Mouse (Mus musculus) lung, postnatal 0 days (tissue): ENCODE data around the gene Pmm1.

Source experiments
- CTCF ChIP-seq: IDR thresholded peaks from 2 replicates; pipeline ENCODE4 v1.5.1; 2016; ENCODE audit warnings: antibody characterized with exemption, mild to moderate bottlenecking
- EP300 ChIP-seq: IDR thresholded peaks from 2 replicates; pipeline ENCODE4 v1.6.1; 2016; ENCODE audit warnings: antibody characterized with exemption, mild to moderate bottlenecking, control low read depth

- TF ChIP-seq CTCF (no peak), EP300 (no peak)
Observed at GRCm38 (mm10) chr15:81958906-81959305, 1.8 kb downstream of the Pmm1 start.
